Comparison of ENCODE assay signal across 38 mouse cellular contexts in genomic region chr19:34021440-34022172, GRCm38 (mm10). TPM values are rescaled to one million over a fixed set of nuclear protein-coding genes. Genes with fewer than 3 reads are reported as not detected.
DNase-seq lines count a peak whose midpoint lies in the region; ATAC-seq and TF ChIP-seq lines count a peak whose summit lies in the region.
"Had no signal": no experiment of that assay in that cellular context is flagged by ENCODE, and none has a peak within 500 bp of the region (broad histone marks: within the 10 kb centered on the region; RNA-seq: fewer than 3 reads in every experiment).

No protein-coding gene starts in this region.

- peak overlapping the region; percentile 37 for H3K27ac ChIP-seq in intestine, embryonic 16.5 days (ENCODE audit: low read length)
- H3K27ac ChIP-seq in small intestine, adult 2 months (ENCODE audit: insufficient read depth, low read depth, low read length): peak overlapping the region; percentile 52
- no peak overlapping the region for H3K27ac ChIP-seq in cerebellum, adult 2 months (ENCODE audit: insufficient read depth, low read length)
- H3K27ac ChIP-seq: embryonic facial prominence, embryonic 13.5 days; forebrain, embryonic 10.5 days; heart, embryonic 10.5 days; heart, embryonic 15.5 days; liver, embryonic 14.5 days; lung, embryonic 15.5 days; neural tube, embryonic 13.5 days had no signal

- no peak for TF ChIP-seq POLR2A in small intestine, adult 2 months (IDR thresholded peaks at IDR 0.05; ENCODE audit: low read depth, low read length)
- TF ChIP-seq POLR2A in cerebellum, adult 2 months (IDR thresholded peaks at IDR 0.05; ENCODE audit: borderline replicate concordance, insufficient read depth, low read length): no peak

- no peak overlapping the region for H3K4me2 ChIP-seq in intestine, embryonic 16.5 days (ENCODE audit: low read depth, low read length)
- H3K4me2 ChIP-seq: embryonic facial prominence, embryonic 13.5 days; heart, embryonic 15.5 days; lung, embryonic 15.5 days; midbrain, embryonic 11.5 days; neural tube, embryonic 13.5 days had no signal

- ATAC-seq in intestine, embryonic 16.5 days: peak; percentile 92
- ATAC-seq: forebrain, postnatal 0 days; hindbrain, embryonic 16.5 days had no signal

- H3K4me3 ChIP-seq in intestine, embryonic 16.5 days (ENCODE audit: low read length): no peak overlapping the region
- H3K4me3 ChIP-seq in small intestine, adult 2 months (ENCODE audit: low read depth, low read length): no peak overlapping the region
- no peak overlapping the region for H3K4me3 ChIP-seq in cerebellum, adult 2 months (replicated peaks; ENCODE audit: insufficient read depth, low read depth, low read length)
- H3K4me3 ChIP-seq: embryonic facial prominence, embryonic 13.5 days; forebrain, embryonic 10.5 days; heart, embryonic 10.5 days; heart, embryonic 15.5 days; lung, embryonic 15.5 days; neural tube, embryonic 13.5 days had no signal

- H3K36me3 ChIP-seq in intestine, embryonic 16.5 days (ENCODE audit: control insufficient read depth, insufficient read depth, low read length): no peaks in the 10 kb centered on the region
- H3K36me3 ChIP-seq in small intestine, adult 2 months (ENCODE audit: control insufficient read depth, insufficient read depth, low read length): no peaks in the 10 kb centered on the region
- H3K36me3 ChIP-seq: embryonic facial prominence, embryonic 13.5 days; forebrain, embryonic 10.5 days; heart, embryonic 10.5 days; heart, embryonic 15.5 days; lung, embryonic 15.5 days; neural tube, embryonic 13.5 days had no signal

- peak; percentile 33 to 53 for DNase-seq in urinary bladder, postnatal 36 days (ENCODE audit: low spot score in 2 of 2)
- no peak for DNase-seq in urinary bladder, adult 2 months (ENCODE audit: low spot score)
- no peak for DNase-seq in retina, embryonic 14.5 days (ENCODE audit: low spot score)
- DNase-seq in left cerebral cortex, postnatal 36 days (ENCODE audit: low spot score in 2 of 2): no peak
- no peak for DNase-seq in cerebellum, adult 2 months
- DNase-seq: adrenal gland, postnatal 10 days; B cell, adult 2 months; cerebellum, adult 11 months; cerebellum, adult 9-11 months; forebrain, postnatal 0 days; gastrocnemius, postnatal 14 days; heart, adult 11 months; kidney, adult 9 months; kidney, postnatal 10 days; layer of hippocampus, adult 9-11 months; liver; right cerebral cortex, postnatal 14 days had no signal

- intact Hi-C loops in left cerebral cortex, postnatal 36 days (cut with DNase I): loop anchor here (5.0 kb wide), 1 partner anchor 639 kb away; no protein-coding TSS in a partner anchor

- no peak overlapping the region for H3K9ac ChIP-seq in intestine, embryonic 16.5 days (ENCODE audit: low read depth, low read length)
- H3K9ac ChIP-seq: embryonic facial prominence, embryonic 13.5 days; forebrain, postnatal 0 days; heart, embryonic 15.5 days; liver, embryonic 14.5 days; lung, embryonic 15.5 days; neural tube, embryonic 13.5 days had no signal

- WGBS in intestine, embryonic 16.5 days: 76% methylated on average over 11 of the region's 11 CpGs
- WGBS in small intestine, adult 2 months: 27% methylated on average over 11 of the region's 11 CpGs
- WGBS in cerebellum, adult 2 months: 87% methylated on average over 11 of the region's 11 CpGs

- H3K27me3 ChIP-seq in intestine, embryonic 16.5 days (replicated peaks; ENCODE audit: control insufficient read depth, insufficient read depth, low read length): no peaks in the 10 kb centered on the region
- no peaks in the 10 kb centered on the region for H3K27me3 ChIP-seq in small intestine, adult 2 months (ENCODE audit: control insufficient read depth, insufficient read depth, low read length)
- H3K27me3 ChIP-seq in cerebellum, adult 2 months (ENCODE audit: control insufficient read depth, insufficient read depth, low read length): no peaks in the 10 kb centered on the region
- H3K27me3 ChIP-seq: CH12.LX; embryonic facial prominence, embryonic 13.5 days; heart, embryonic 15.5 days; lung, embryonic 15.5 days; neural tube, embryonic 13.5 days had no signal

- no peaks in the 10 kb centered on the region for H3K9me3 ChIP-seq in intestine, embryonic 16.5 days (ENCODE audit: control insufficient read depth, low read length)
- H3K9me3 ChIP-seq: embryonic facial prominence, embryonic 13.5 days; forebrain, embryonic 10.5 days; heart, embryonic 10.5 days; heart, embryonic 15.5 days; lung, embryonic 15.5 days; neural tube, embryonic 13.5 days had no signal

- TF ChIP-seq CTCF in small intestine, adult 2 months (IDR thresholded peaks at IDR 0.05; ENCODE audit: extremely low read depth, insufficient read length, insufficient replicate concordance, low read depth, low read length): no peak
- TF ChIP-seq CTCF in cerebellum, adult 2 months (IDR thresholded peaks at IDR 0.05; ENCODE audit: borderline replicate concordance, insufficient read depth, low read depth, low read length): no peak

- no peaks in the 10 kb centered on the region for H3K4me1 ChIP-seq in intestine, embryonic 16.5 days (ENCODE audit: control insufficient read depth, insufficient read depth, low read length)
- H3K4me1 ChIP-seq in small intestine, adult 2 months (ENCODE audit: control insufficient read depth, insufficient read depth, insufficient read length, low read length): peaks cover 4% of the 10 kb centered on the region; the same call in 1 of the 2 replicates
- no peaks in the 10 kb centered on the region for H3K4me1 ChIP-seq in cerebellum, adult 2 months (ENCODE audit: control insufficient read depth, insufficient read depth, low read length)
- H3K4me1 ChIP-seq: embryonic facial prominence, embryonic 13.5 days; forebrain, embryonic 10.5 days; heart, embryonic 10.5 days; heart, embryonic 15.5 days; lung, embryonic 15.5 days; neural tube, embryonic 13.5 days had no signal

RNA-seq across cellular contexts. Expression of gene Lipk, which starts 13.5 kb away (rescaled TPM):
- 1.1 and 1.5 TPM in 2 replicates for polyA plus RNA-seq in urinary bladder, adult 2 months (2012; rRNA removed)
- polyA plus RNA-seq in intestine, embryonic 16.5 days (2015; fragmentation: Nextera tagmentation; extraction: Ambion mirVana): 0.06 TPM in 1 of 2 replicates, not detected in the other
- not detected in 2 replicates for polyA plus RNA-seq in small intestine, adult 2 months (2012; rRNA removed)
- total RNA-seq in left cerebral cortex, postnatal 36 days (2021): not detected
- not detected in 2 replicates for polyA plus RNA-seq in cerebellum, adult 2 months (2012; rRNA removed)
- total RNA-seq: CH12.LX; ES-E14; forebrain, postnatal 0 days; gastrocnemius, postnatal 14 days; heart, postnatal 25 days; megakaryocyte, adult 5-6 weeks had no signal
- polyA plus RNA-seq: forebrain, embryonic 10.5 days; forebrain, postnatal 0 days; heart, embryonic 10.5 days; heart, embryonic 15.5 days; hindbrain, embryonic 11.5 days; hindbrain, embryonic 16.5 days; intestine, embryonic 14.5 days; limb, embryonic 11.5 days; liver, embryonic 14.5 days; lung, embryonic 15.5 days; midbrain, embryonic 11.5 days; midbrain, postnatal 0 days; neural tube, embryonic 13.5 days had no signal

RNA-seq across cellular contexts. Expression of gene Lipn, which starts 45.6 kb away (rescaled TPM):
- polyA plus RNA-seq in urinary bladder, adult 2 months (2012; rRNA removed): not detected in 2 replicates
- not detected in 2 replicates for polyA plus RNA-seq in intestine, embryonic 16.5 days (2015; fragmentation: Nextera tagmentation; extraction: Ambion mirVana)
- not detected in 2 replicates for polyA plus RNA-seq in small intestine, adult 2 months (2012; rRNA removed)
- not detected for total RNA-seq in left cerebral cortex, postnatal 36 days (2021)
- polyA plus RNA-seq in cerebellum, adult 2 months (2012; rRNA removed): not detected in 2 replicates
- total RNA-seq: adrenal gland, postnatal 10 days; CH12.LX; ES-E14; forebrain, postnatal 0 days; gastrocnemius, postnatal 14 days; heart, postnatal 25 days; left cerebral cortex, postnatal 10 days; megakaryocyte, adult 5-6 weeks; midbrain, postnatal 0 days had no signal
- polyA plus RNA-seq: embryonic facial prominence, embryonic 13.5 days; forebrain, embryonic 10.5 days; forebrain, postnatal 0 days; heart, embryonic 10.5 days; heart, embryonic 15.5 days; hindbrain, embryonic 11.5 days; hindbrain, embryonic 16.5 days; limb, embryonic 11.5 days; liver, embryonic 14.5 days; lung, embryonic 15.5 days; midbrain, embryonic 11.5 days; midbrain, postnatal 0 days; neural tube, embryonic 13.5 days; testis, adult 2 months had no signal

Comparison
In these comparisons a context has a peak if more than half of its experiments do, and no peak if none do; other contexts are left out.
1. DNase-seq: peak in urinary bladder, postnatal 36 days (2 of 2); none in urinary bladder, adult 2 months (single experiment), retina, embryonic 14.5 days (single experiment), left cerebral cortex, postnatal 36 days (0 of 2) and cerebellum, adult 2 months (0 of 2).